In the genomic region with DNA sequence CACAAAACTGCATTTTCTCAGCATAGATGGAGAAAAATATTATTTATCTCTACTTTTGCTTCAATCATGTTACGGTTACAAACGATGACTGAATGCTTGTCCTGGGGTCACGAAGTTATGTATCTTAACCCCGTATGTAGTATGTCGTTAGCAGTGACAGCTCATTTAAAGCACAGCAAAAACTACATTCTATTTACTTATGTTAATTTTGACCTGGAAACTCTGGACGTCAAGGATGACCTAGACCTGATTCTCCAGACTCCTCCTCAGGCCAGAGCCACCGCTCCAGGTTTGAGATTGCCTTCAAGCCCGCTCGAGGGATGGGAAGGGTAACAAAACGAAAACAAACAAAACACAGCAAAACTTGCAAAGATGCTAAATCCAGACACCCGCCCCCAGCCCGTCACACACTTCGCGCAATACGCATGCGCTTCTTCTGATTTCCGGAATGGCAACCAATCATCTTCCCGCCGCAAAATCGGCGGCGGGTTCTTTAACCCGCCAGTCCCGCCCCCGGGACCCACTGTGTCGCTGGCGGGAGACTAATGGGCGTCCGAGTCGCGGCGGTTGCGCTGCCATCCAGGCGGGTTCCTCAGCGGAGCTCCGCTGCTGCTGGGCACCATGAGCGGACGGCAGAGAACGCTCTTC, we compare ENCODE assay signal across 7 mouse cellular contexts. TPM values are rescaled to one million over a fixed set of nuclear protein-coding genes. Genes with fewer than 3 reads are reported as not detected.
DNase-seq lines count a peak whose midpoint lies in the region; ATAC-seq lines count a peak whose summit lies in the region.

Gene Fancm (plus strand): TSS at position 519 of the 648 bp plus-strand sequence.

- WGBS in embryonic facial prominence, embryonic 12.5 days, result 2% methylated on average over 39 of the region's 39 CpGs
- WGBS in limb, embryonic 11.5 days, result 3% methylated on average over 39 of the region's 39 CpGs
- 2% methylated on average over 39 of the region's 39 CpGs for WGBS in midbrain, embryonic 14.5 days

- H3K27me3 ChIP-seq in embryonic facial prominence, embryonic 12.5 days, result no peaks in the 10 kb centered on the region
- H3K27me3 ChIP-seq in limb, embryonic 11.5 days (ENCODE audit: control insufficient read depth, insufficient read depth, low read length), result no peaks in the 10 kb centered on the region
- no peaks in the 10 kb centered on the region for H3K27me3 ChIP-seq in midbrain, embryonic 14.5 days (ENCODE audit: control insufficient read depth, insufficient read depth, low read length)

- peaks cover 2% of the 10 kb centered on the region; the same call in 1 of the 2 replicates for H3K36me3 ChIP-seq in embryonic facial prominence, embryonic 12.5 days
- H3K36me3 ChIP-seq in limb, embryonic 11.5 days (ENCODE audit: control insufficient read depth, insufficient read depth, low read length), result peaks cover 2% of the 10 kb centered on the region; the same call in 1 of the 2 replicates
- peaks cover 3% of the 10 kb centered on the region; the same call in 1 of the 2 replicates for H3K36me3 ChIP-seq in midbrain, embryonic 14.5 days (ENCODE audit: control insufficient read depth, insufficient read depth, low read length)

- H3K4me3 ChIP-seq in embryonic facial prominence, embryonic 12.5 days, result peak within 1 kb of the TSS; percentile 85
- peak within 1 kb of the TSS; percentile 82 for H3K4me3 ChIP-seq in limb, embryonic 11.5 days (ENCODE audit: low read depth, low read length)
- H3K4me3 ChIP-seq in midbrain, embryonic 14.5 days (replicated peaks; ENCODE audit: low read depth, low read length), result peak within 1 kb of the TSS; percentile 85

- ATAC-seq in embryonic facial prominence, embryonic 12.5 days (ENCODE audit: insufficient number of reproducible peaks, insufficient read depth, low FRiP score, low TSS enrichment), result no peak
- peak; percentile 23; the same call in 1 of the 2 replicates for ATAC-seq in limb, embryonic 11.5 days (ENCODE audit: insufficient number of reproducible peaks, low FRiP score, low TSS enrichment, low read depth)
- peak; percentile 66 for ATAC-seq in midbrain, embryonic 14.5 days (ENCODE audit: low FRiP score, low TSS enrichment)

- peaks cover 14% of the 10 kb centered on the region for H3K4me1 ChIP-seq in embryonic facial prominence, embryonic 12.5 days
- no peaks in the 10 kb centered on the region for H3K4me1 ChIP-seq in limb, embryonic 11.5 days (ENCODE audit: control insufficient read depth, insufficient read depth, low read length)
- H3K4me1 ChIP-seq in midbrain, embryonic 14.5 days (ENCODE audit: control insufficient read depth, insufficient read depth, low read length), result peaks cover 29% of the 10 kb centered on the region

- peak; percentile 89 for DNase-seq in adrenal gland, postnatal 25 days
- DNase-seq in heart, adult 11 months, result peak; percentile 99
- peak; percentile 91 for DNase-seq in kidney, adult 18-20 months
- DNase-seq in limb, embryonic 11.5 days (ENCODE audit: low spot score), result peak; percentile 90
- peak; percentile 97 for DNase-seq in midbrain, embryonic 14.5 days
- peak; percentile 79 to 82 for DNase-seq in spleen, adult 18-20 months

- H3K9ac ChIP-seq in embryonic facial prominence, embryonic 12.5 days, result peak within 1 kb of the TSS; percentile 93
- peak within 1 kb of the TSS; percentile 80 for H3K9ac ChIP-seq in limb, embryonic 11.5 days (ENCODE audit: low read length)
- peak within 1 kb of the TSS; percentile 89 for H3K9ac ChIP-seq in midbrain, embryonic 14.5 days (replicated peaks; ENCODE audit: low read length)

- H3K9me3 ChIP-seq in embryonic facial prominence, embryonic 12.5 days, result no peaks in the 10 kb centered on the region
- no peaks in the 10 kb centered on the region for H3K9me3 ChIP-seq in limb, embryonic 11.5 days (ENCODE audit: control insufficient read depth, low read length)
- H3K9me3 ChIP-seq in midbrain, embryonic 14.5 days (ENCODE audit: control insufficient read depth, low read length), result no peaks in the 10 kb centered on the region

- peak within 1 kb of the TSS; percentile 85 for H3K4me2 ChIP-seq in embryonic facial prominence, embryonic 12.5 days (replicated peaks)
- peak within 1 kb of the TSS; percentile 66 for H3K4me2 ChIP-seq in limb, embryonic 11.5 days (ENCODE audit: low read depth, severe bottlenecking)
- H3K4me2 ChIP-seq in midbrain, embryonic 14.5 days (ENCODE audit: low read length), result peak within 1 kb of the TSS; percentile 89

- peak within 1 kb of the TSS; percentile 91 for H3K27ac ChIP-seq in embryonic facial prominence, embryonic 12.5 days
- H3K27ac ChIP-seq in limb, embryonic 11.5 days (replicated peaks; ENCODE audit: low read depth, low read length), result peak within 1 kb of the TSS; percentile 31; the same call in 1 of the 2 replicates
- peak within 1 kb of the TSS; percentile 94 for H3K27ac ChIP-seq in midbrain, embryonic 14.5 days (replicated peaks; ENCODE audit: low read depth, low read length)

RNA-seq across cellular contexts. Expression of gene Fancm, which starts in this region (rescaled TPM):
- total RNA-seq in adrenal gland, postnatal 25 days (2021), result 14.5 and 17.6 TPM in 2 replicates
- polyA plus RNA-seq in embryonic facial prominence, embryonic 12.5 days (2016; fragmentation: Nextera tagmentation; extraction: Ambion mirVana), result 14.2 and 16.5 TPM in 2 replicates
- 18.0 and 18.6 TPM in 2 replicates for polyA plus RNA-seq in limb, embryonic 11.5 days (2014; fragmentation: Nextera tagmentation; extraction: Ambion mirVana)
- polyA plus RNA-seq in midbrain, embryonic 14.5 days (2014; fragmentation: Nextera tagmentation; extraction: Ambion mirVana), result 8.3 and 8.6 TPM in 2 replicates

Comparison
In these comparisons a context has a peak if more than half of its experiments do, and no peak if none do; other contexts are left out.
1. H3K27ac ChIP-seq: peak in every context shown above with its lines; median percentile 94 in midbrain, embryonic 14.5 days; 91 in embryonic facial prominence, embryonic 12.5 days; 31 in limb, embryonic 11.5 days.